Mouse (Mus musculus) liver, adult 2 months (tissue): ENCODE results near the gene Tmem121. TPM values are rescaled to one million over a fixed set of nuclear protein-coding genes. Genes with fewer than 3 reads are reported as not detected.

Experiments
- DNase-seq: peaks from one replicate; pipeline ENCODE4 v3.0.0-alpha.2; 2011; ENCODE audit warnings: low read depth, low spot score; ENCODE audit errors: extremely low read depth
- H3K27ac ChIP-seq: fragments of 200-500 bp; replicated peaks from 2 replicates; pipeline ENCODE4 v1.5.1; 2012; ENCODE audit warnings: low read depth, mild to moderate bottlenecking, control low read depth, inconsistent platforms, low read length; ENCODE audit not compliant: insufficient read depth
- H3K27me3 ChIP-seq: fragments of 200-500 bp; 2 replicates; pipeline ENCODE4 v1.6.1; 2012; ENCODE audit warnings: mild to moderate bottlenecking, moderate library complexity, low read length, inconsistent platforms; ENCODE audit not compliant: control insufficient read depth, insufficient read depth
- H3K36me3 ChIP-seq: fragments of 200-500 bp; 2 replicates; pipeline ENCODE4 v1.6.1; 2012; ENCODE audit warnings: low read length, inconsistent platforms; ENCODE audit not compliant: control insufficient read depth, insufficient read depth
- H3K4me1 ChIP-seq: fragments of 200-500 bp; 2 replicates; pipeline ENCODE4 v1.6.1; 2011; ENCODE audit warnings: low read length; ENCODE audit not compliant: control insufficient read depth, insufficient read depth
- H3K4me3 ChIP-seq: fragments of 200-500 bp; 2 replicates; pipeline ENCODE4 v1.5.1; 2011; ENCODE audit warnings: low read depth, mild to moderate bottlenecking, control low read depth, low read length, moderate library complexity; ENCODE audit not compliant: insufficient read depth
- H3K79me2 ChIP-seq: fragments of 200-500 bp; 2 replicates; pipeline ENCODE4 v1.6.1; 2012; ENCODE audit warnings: inconsistent platforms, mild to moderate bottlenecking, low read length, moderate library complexity; ENCODE audit not compliant: control insufficient read depth, insufficient read depth
- H3K9ac ChIP-seq: fragments of 200-500 bp; 2 replicates; pipeline ENCODE4 v1.6.1; 2012; ENCODE audit warnings: low read depth, mild to moderate bottlenecking, control low read depth, inconsistent platforms, low read length
- CTCF ChIP-seq: fragments of 200-500 bp; IDR thresholded peaks from 2 replicates; pipeline ENCODE4 v1.5.1; 2011; ENCODE audit warnings: low read depth, low read length, control low read depth
- POLR2A ChIP-seq: fragments of 200-500 bp; IDR thresholded peaks from 2 replicates; pipeline ENCODE4 v1.6.1; 2011; ENCODE audit warnings: low read length, control low read depth; ENCODE audit not compliant: insufficient read depth; ENCODE audit errors: extremely low read depth
- WGBS: fragments of 180-500 bp; shearing (Covaris S2); methylation state at CpG from one replicate; pipeline ENCODE4 v1.1.7; 2018; 5-methylcytosine and 5-hydroxymethylcytosine counted together
- polyA plus RNA-seq: library from polyadenylated mRNA; depleted of rRNA; stranded (reverse); fragments of >200 nt; gene quantifications from 2 replicates; pipeline ENCODE4 v1.2.3, GENCODE M21; 2012
- total RNA-seq: library from RNA; depleted of rRNA; stranded (reverse); fragments of >200 nt; gene quantifications from 2 replicates; pipeline ENCODE4 v1.2.3, GENCODE M21; 2014

Tmem121 gene
- total and polyA plus RNA-seq, 2 experiments = not detected

- Histone ChIP-seq H3K4me3 (no peak overlapping the region), H3K27me3 (no peaks in the 10 kb centered on the region), H3K36me3 (no peaks in the 10 kb centered on the region), H3K27ac (no peak overlapping the region), H3K79me2 (no peaks in the 10 kb centered on the region), H3K4me1 (no peaks in the 10 kb centered on the region), H3K9ac (no peak overlapping the region)
- 74% methylated on average over 7 of the region's 7 CpGs for WGBS
- TF ChIP-seq POLR2A = no peak
- TF ChIP-seq CTCF = no peak
- no peak for DNase-seq
Measured at GRCm38 (mm10) chr12:113203522-113203921, 17.8 kb downstream of the Tmem121 start.

GRCm38 (mm10) chr12:113205251-113205942, 19.7 kb downstream of the Tmem121 start:
- no peak for DNase-seq
- H3K27ac ChIP-seq = no peak overlapping the region
- H3K4me3 ChIP-seq = no peak overlapping the region
- no peaks in the 10 kb centered on the region for H3K27me3 ChIP-seq
- no peaks in the 10 kb centered on the region for H3K79me2 ChIP-seq
- no peaks in the 10 kb centered on the region for H3K36me3 ChIP-seq
- WGBS = 83% methylated on average over 7 of the region's 7 CpGs
- no peaks in the 10 kb centered on the region for H3K4me1 ChIP-seq
- TF ChIP-seq CTCF (no peak), POLR2A (no peak)
- H3K9ac ChIP-seq = no peak overlapping the region

GRCm38 (mm10) chr12:113207737-113208136, 22.0 kb downstream of the Tmem121 start:
- Histone ChIP-seq H3K9ac (no peak overlapping the region), H3K4me1 (no peaks in the 10 kb centered on the region), H3K36me3 (no peaks in the 10 kb centered on the region), H3K27me3 (no peaks in the 10 kb centered on the region), H3K4me3 (no peak overlapping the region), H3K27ac (no peak overlapping the region), H3K79me2 (no peaks in the 10 kb centered on the region)
- no peak for DNase-seq
- WGBS = 69% methylated on average over 6 of the region's 6 CpGs
- TF ChIP-seq CTCF (no peak), POLR2A (no peak)

- DNase-seq = peak; percentile 50
- TF ChIP-seq CTCF = no peak
- no peak for TF ChIP-seq POLR2A
- 80% methylated on average over 17 of the region's 17 CpGs for WGBS
- no peaks in the 10 kb centered on the region for H3K36me3 ChIP-seq
- no peaks in the 10 kb centered on the region for H3K27me3 ChIP-seq
- H3K9ac ChIP-seq = no peak overlapping the region
- no peaks in the 10 kb centered on the region for H3K4me1 ChIP-seq
- H3K79me2 ChIP-seq = no peaks in the 10 kb centered on the region
- no peak overlapping the region for H3K27ac ChIP-seq
- H3K4me3 ChIP-seq = no peak overlapping the region
Measured at GRCm38 (mm10) chr12:113210586-113211378, 25.1 kb downstream of the Tmem121 start.

GRCm38 (mm10) chr12:113211772-113212171, 26.0 kb downstream of the Tmem121 start:
- WGBS = 88% methylated on average over 5 of the region's 5 CpGs
- Histone ChIP-seq H3K4me1 (no peaks in the 10 kb centered on the region), H3K27ac (no peak overlapping the region), H3K9ac (no peak overlapping the region), H3K27me3 (no peaks in the 10 kb centered on the region), H3K79me2 (no peaks in the 10 kb centered on the region), H3K36me3 (no peaks in the 10 kb centered on the region), H3K4me3 (no peak overlapping the region)
- no peak for DNase-seq
- no peak for TF ChIP-seq CTCF
- no peak for TF ChIP-seq POLR2A

DNA sequence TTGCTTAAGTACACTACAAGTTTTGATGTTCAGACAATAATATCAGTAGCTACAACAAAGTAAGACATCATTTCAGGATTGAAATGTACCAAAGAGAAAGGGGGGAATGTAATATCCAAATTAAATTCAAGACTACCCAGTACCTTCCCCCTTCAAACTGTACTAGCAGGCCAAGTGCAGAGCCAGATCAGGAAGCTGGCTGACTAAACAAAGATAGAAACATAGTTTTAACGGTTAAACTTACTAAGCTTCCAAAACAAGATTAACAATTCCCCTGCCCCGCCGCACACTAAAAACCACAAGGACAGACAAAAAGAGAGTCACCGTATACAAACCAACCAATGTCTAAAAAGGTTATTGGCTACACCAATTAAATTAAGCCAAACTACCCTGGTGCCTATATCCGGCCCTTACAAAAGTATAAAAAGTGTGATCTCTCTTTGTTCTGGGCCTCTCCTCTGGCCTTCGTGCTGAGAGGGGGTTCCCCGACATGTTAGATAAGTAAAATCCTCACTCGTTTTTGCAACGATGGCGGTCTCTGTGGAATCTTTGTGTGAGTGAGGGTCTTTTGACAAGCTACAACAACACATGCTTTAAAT, 26.7 kb downstream of the Tmem121 start:
- no peaks in the 10 kb centered on the region for H3K4me1 ChIP-seq
- H3K4me3 ChIP-seq = no peak overlapping the region
- no peak overlapping the region for H3K27ac ChIP-seq
- TF ChIP-seq POLR2A (no peak), CTCF (no peak)
- H3K27me3 ChIP-seq = no peaks in the 10 kb centered on the region
- no peak overlapping the region for H3K9ac ChIP-seq
- no peak for DNase-seq
- H3K36me3 ChIP-seq = no peaks in the 10 kb centered on the region
- 85% methylated on average over 10 of the region's 10 CpGs for WGBS
- H3K79me2 ChIP-seq = no peaks in the 10 kb centered on the region
